Mouse (Mus musculus): ENCODE data around the gene Krt5. TPM values are rescaled to one million over a fixed set of nuclear protein-coding genes. Genes with fewer than 3 reads are reported as not detected.

The Krt5 gene
- total RNA-seq, 2 experiments from 2014 or later: not detected

Small RNA genes within 50 kb of the gene (microRNA-seq; reads per million reads assigned to microRNA genes)
- gene Gm44323 (0 reads per million in 2 experiments), gene Gm44342 (0 reads per million in 2 experiments), gene Gm44383 (0 reads per million in 2 experiments)

Other genes with a start within 250 kb of the Krt5 start
- gene Krt81, start 249.1 kb downstream of the Krt5 start, total RNA-seq (2021): not detected
- gene Krt86, start 239.4 kb downstream of the Krt5 start, total RNA-seq (2021): under 1 TPM in 1 of 2 experiments, not detected in 1; 0.23 TPM
- gene Krt83, start 221.4 kb downstream of the Krt5 start, total RNA-seq (2021): not detected
- not detected for gene Gm49425, start 195.6 kb downstream of the Krt5 start, total RNA-seq (2021)
- gene Krt84, start 180.1 kb downstream of the Krt5 start, total RNA-seq (2021): not detected
- gene Krt82, start 162.2 kb downstream of the Krt5 start, total RNA-seq (2021): not detected
- gene Krt90, start 149.9 kb downstream of the Krt5 start, total RNA-seq (2021): under 1 TPM in 1 of 2 experiments, not detected in 1; 0.25 TPM
- under 1 TPM in 1 of 2 experiments, not detected in 1; 0.13 TPM for gene Krt75, start 139.0 kb downstream of the Krt5 start, total RNA-seq (2021)
- gene Gm5414, start 84.7 kb downstream of the Krt5 start, total RNA-seq (2021): not detected
- not detected for gene Gm5478, start 65.5 kb downstream of the Krt5 start, total RNA-seq (2021)
- gene Krt6b, start 32.6 kb downstream of the Krt5 start, total RNA-seq (2021): not detected
- not detected for gene Krt6a, start 18.6 kb downstream of the Krt5 start, total RNA-seq (2021)
- not detected for gene Krt71, start 30.2 kb upstream of the Krt5 start, total RNA-seq (2021)
- not detected for gene Krt72, start 73.6 kb upstream of the Krt5 start, total RNA-seq (2021)
- 1 to 10 TPM; 2.7 to 4.4 TPM for gene Krt73, start 89.4 kb upstream of the Krt5 start, total RNA-seq (2021)
- gene Krt2, start 105.3 kb upstream of the Krt5 start, total RNA-seq (2021): 1 to 10 TPM; 2.0 to 2.1 TPM
- 1 to 10 TPM; 5.4 to 6.9 TPM for gene Krt1, start 137.9 kb upstream of the Krt5 start, total RNA-seq (2021)
- gene Krt77, start 156.8 kb upstream of the Krt5 start, total RNA-seq (2021): 10 to 100 TPM in 1 of 2 experiments, 1 to 10 TPM in 1; 9.5 to 10.4 TPM
- not detected for gene Krt76, start 180.0 kb upstream of the Krt5 start, total RNA-seq (2021)
- not detected for gene Krt4, start 211.8 kb upstream of the Krt5 start, total RNA-seq (2021)
- gene Krt79, start 227.4 kb upstream of the Krt5 start, total RNA-seq (2021): under 1 TPM; 0.34 to 0.51 TPM
- gene Krt78, start 241.4 kb upstream of the Krt5 start, total RNA-seq (2021): not detected